Mouse (Mus musculus) MEL (cell line): ENCODE data around the gene Dpy19l1. TPM values are rescaled to one million over a fixed set of nuclear protein-coding genes. Genes with fewer than 3 reads are reported as not detected.

ENCODE experiments used
- DNase-seq: peaks from one replicate; pipeline ENCODE4 v3.0.0; 2011; ENCODE audit warnings: low read depth, low spot score
- H3K27ac ChIP-seq: 2 replicates; pipeline ENCODE4 v1.5.1; 2012; ENCODE audit warnings: low read depth, mild to moderate bottlenecking, control low read depth, low read length, moderate library complexity; ENCODE audit not compliant: control insufficient read depth
- H3K27me3 ChIP-seq, 2 experiments: fragments of 150-350 bp in 1 of 2; sonication (generic) in 1 of 2; 2 replicates each; pipeline ENCODE4 v1.6.1; 2012; ENCODE audit warnings: low read length in 2 of 2, mild to moderate bottlenecking in 2 of 2, improper control_type of control experiment in 1 of 2, moderate library complexity in 1 of 2; ENCODE audit not compliant: insufficient read depth in 2 of 2, control insufficient read depth in 1 of 2
- H3K36me3 ChIP-seq, 2 experiments: 2 replicates each; pipeline ENCODE4 v1.6.1; 2012 to 2014; ENCODE audit warnings: low read length in 2 of 2, improper control_type of control experiment in 1 of 2, inconsistent platforms in 1 of 2, mild to moderate bottlenecking in 1 of 2; ENCODE audit not compliant: insufficient read depth in 2 of 2, control insufficient read depth in 1 of 2
- H3K4me1 ChIP-seq, 2 experiments: fragments of 150-350 bp in 1 of 2; sonication (generic) in 1 of 2; 2 replicates each; pipeline ENCODE4 v1.6.1; 2012; ENCODE audit warnings: low read length in 2 of 2, improper control_type of control experiment in 1 of 2, mild to moderate bottlenecking in 1 of 2; ENCODE audit not compliant: insufficient read depth in 2 of 2, control insufficient read depth in 1 of 2
- H3K4me3 ChIP-seq, 2 experiments: fragments of 150-350 bp in 1 of 2; sonication (generic) in 1 of 2; 2 replicates each; pipeline ENCODE4 v1.5.1; 2012; ENCODE audit warnings: low read depth in 2 of 2, low read length in 2 of 2, mild to moderate bottlenecking in 2 of 2, moderate library complexity in 2 of 2, control low read depth in 1 of 2, improper control_type of control experiment in 1 of 2; ENCODE audit not compliant: control insufficient read depth in 1 of 2, insufficient read depth in 1 of 2
- H3K79me2 ChIP-seq: 2 replicates; pipeline ENCODE4 v1.6.1; 2012; ENCODE audit warnings: mild to moderate bottlenecking, low read length, moderate library complexity; ENCODE audit not compliant: control insufficient read depth, poor library complexity, insufficient read depth
- H3K9ac ChIP-seq: 2 replicates; pipeline ENCODE4 v1.6.1; 2012; ENCODE audit warnings: low read depth, mild to moderate bottlenecking, control low read depth, low read length, moderate library complexity; ENCODE audit not compliant: control insufficient read depth, poor library complexity, severe bottlenecking
- H3K9me3 ChIP-seq: fragments of 150-350 bp; sonication (generic); replicated peaks from 2 replicates; pipeline ENCODE4 v1.6.1; 2012; ENCODE audit warnings: mild to moderate bottlenecking, low read length, improper control_type of control experiment, moderate library complexity; ENCODE audit not compliant: insufficient read depth
- BHLHE40 ChIP-seq: IDR thresholded peaks from 2 replicates; pipeline ENCODE4 v1.6.1; 2012; ENCODE audit warnings: low read depth, mild to moderate bottlenecking, inconsistent platforms, low read length, improper control_type of control experiment, borderline replicate concordance
- CHD2 ChIP-seq: IDR thresholded peaks from 2 replicates; pipeline ENCODE4 v1.6.1; 2011; ENCODE audit warnings: low read length, improper control_type of control experiment
- ELF1 ChIP-seq: IDR thresholded peaks from 2 replicates; pipeline ENCODE4 v1.6.1; 2014; ENCODE audit warnings: low read depth, mild to moderate bottlenecking, inconsistent platforms, low read length, improper control_type of control experiment, moderate library complexity
- EP300 ChIP-seq, 2 experiments: IDR thresholded peaks; 2 replicates each; pipeline ENCODE4 v1.6.1; 2011; ENCODE audit warnings: improper control_type of control experiment in 2 of 2, low read length in 2 of 2, low read depth in 1 of 2, mild to moderate bottlenecking in 1 of 2
- ETS1 ChIP-seq: IDR thresholded peaks from 2 replicates; pipeline ENCODE4 v1.6.1; 2012; ENCODE audit warnings: low read depth, mild to moderate bottlenecking, inconsistent platforms, low read length, improper control_type of control experiment, moderate library complexity
- GABPA ChIP-seq: IDR thresholded peaks from 2 replicates; pipeline ENCODE4 v1.6.1; 2012; ENCODE audit warnings: low read depth, mild to moderate bottlenecking, inconsistent platforms, low read length, improper control_type of control experiment, moderate library complexity
- GATA1 ChIP-seq: IDR thresholded peaks from 2 replicates; pipeline ENCODE4 v1.6.1; 2011; ENCODE audit warnings: low read depth, low read length, improper control_type of control experiment
- JUND ChIP-seq: IDR thresholded peaks from 2 replicates; pipeline ENCODE4 v1.6.1; 2011; ENCODE audit warnings: low read depth, mild to moderate bottlenecking, improper control_type of control experiment, low read length
- KAT2A ChIP-seq: conservative IDR thresholded peaks from 2 replicates; pipeline ENCODE4 v1.6.1; 2012; ENCODE audit warnings: low read depth, low read length, improper control_type of control experiment, inconsistent platforms
- MAFK ChIP-seq: IDR thresholded peaks from 2 replicates; pipeline ENCODE4 v1.6.1; 2011; ENCODE audit warnings: low read depth, mild to moderate bottlenecking, low read length, improper control_type of control experiment, borderline replicate concordance
- MAX ChIP-seq: IDR thresholded peaks from 2 replicates; pipeline ENCODE4 v1.6.1; 2011; ENCODE audit warnings: low read length, improper control_type of control experiment
- MAZ ChIP-seq: IDR thresholded peaks from 2 replicates; pipeline ENCODE4 v1.6.1; 2012; ENCODE audit warnings: low read depth, mild to moderate bottlenecking, inconsistent platforms, low read length, improper control_type of control experiment
- MEF2A ChIP-seq: IDR thresholded peaks from 2 replicates; pipeline ENCODE4 v1.6.1; 2014; ENCODE audit warnings: low read depth, mild to moderate bottlenecking, inconsistent platforms, low read length, improper control_type of control experiment; ENCODE audit not compliant: poor library complexity, insufficient replicate concordance, severe bottlenecking; ENCODE audit errors: extremely low read depth
- MXI1 ChIP-seq: IDR thresholded peaks from 2 replicates; pipeline ENCODE4 v1.6.1; 2011; ENCODE audit warnings: mild to moderate bottlenecking, low read depth, low read length, improper control_type of control experiment
- MYB ChIP-seq: IDR thresholded peaks from 2 replicates; pipeline ENCODE4 v1.6.1; 2011; ENCODE audit warnings: mild to moderate bottlenecking, low read depth, low read length, improper control_type of control experiment
- MYC ChIP-seq: IDR thresholded peaks from 2 replicates; pipeline ENCODE4 v1.6.1; 2011; ENCODE audit warnings: low read depth, mild to moderate bottlenecking, low read length, improper control_type of control experiment, moderate library complexity
- NELFE ChIP-seq: IDR thresholded peaks from 2 replicates; pipeline ENCODE4 v1.6.1; 2011; ENCODE audit warnings: low read depth, low read length, improper control_type of control experiment
- NRF1 ChIP-seq: IDR thresholded peaks from 2 replicates; pipeline ENCODE4 v1.6.1; 2014; ENCODE audit warnings: low read depth, mild to moderate bottlenecking, inconsistent platforms, low read length, improper control_type of control experiment, moderate library complexity; ENCODE audit not compliant: poor library complexity, insufficient read depth, severe bottlenecking
- POLR2AphosphoS5 ChIP-seq: IDR thresholded peaks from 2 replicates; pipeline ENCODE4 v1.6.1; 2012; ENCODE audit warnings: low read depth, borderline replicate concordance, mild to moderate bottlenecking, inconsistent platforms, low read length, moderate library complexity, mixed read lengths
- RAD21 ChIP-seq: IDR thresholded peaks from 2 replicates; pipeline ENCODE4 v1.6.1; 2011; ENCODE audit warnings: mild to moderate bottlenecking, low read depth, low read length, improper control_type of control experiment
- SIN3A ChIP-seq: IDR thresholded peaks from 2 replicates; pipeline ENCODE4 v1.6.1; 2012; ENCODE audit warnings: low read length, improper control_type of control experiment, inconsistent platforms
- SMC3 ChIP-seq: IDR thresholded peaks from 2 replicates; pipeline ENCODE4 v1.6.1; 2011; ENCODE audit warnings: low read depth, low read length, improper control_type of control experiment
- TAL1 ChIP-seq: IDR thresholded peaks from 2 replicates; pipeline ENCODE4 v1.6.1; 2012; ENCODE audit warnings: mild to moderate bottlenecking, inconsistent platforms, low read length, moderate library complexity, mixed read lengths
- TCF12 ChIP-seq: IDR thresholded peaks from 2 replicates; pipeline ENCODE4 v1.6.1; 2014; ENCODE audit warnings: low read depth, mild to moderate bottlenecking, inconsistent platforms, low read length, improper control_type of control experiment, moderate library complexity
- ZKSCAN1 ChIP-seq: IDR thresholded peaks from 2 replicates; pipeline ENCODE4 v1.6.1; 2012; ENCODE audit warnings: low read depth, mild to moderate bottlenecking, inconsistent platforms, low read length, improper control_type of control experiment, moderate library complexity
- ZNF384 ChIP-seq: IDR thresholded peaks from 2 replicates; pipeline ENCODE4 v1.6.1; 2012; ENCODE audit warnings: low read depth, mild to moderate bottlenecking, inconsistent platforms, low read length, improper control_type of control experiment
- polyA plus RNA-seq, 2 experiments: library from polyadenylated mRNA; stranded (reverse) in 1 of 2; unstranded in 1 of 2; fragments of >175 nt in 1 of 2; fragments of >200 nt in 1 of 2; gene quantifications; 2 replicates each; pipeline versions ENCODE4 v1.2.1 to v1.2.4; 2012; ENCODE audit warnings: low replicate concordance in 2 of 2, low read depth in 1 of 2; ENCODE audit not compliant: insufficient read length in 2 of 2, insufficient read depth in 1 of 2, missing spikeins in 1 of 2
- total RNA-seq: library from RNA; depleted of rRNA; stranded (reverse); fragments of 300-350 nt; gene quantifications from 2 replicates; pipeline ENCODE4 v1.2.3, GENCODE M21; 2012

Dpy19l1 gene
- total and polyA plus RNA-seq, 3 experiments = 26.9 to 71.6 (median 35.3) TPM

DNA sequence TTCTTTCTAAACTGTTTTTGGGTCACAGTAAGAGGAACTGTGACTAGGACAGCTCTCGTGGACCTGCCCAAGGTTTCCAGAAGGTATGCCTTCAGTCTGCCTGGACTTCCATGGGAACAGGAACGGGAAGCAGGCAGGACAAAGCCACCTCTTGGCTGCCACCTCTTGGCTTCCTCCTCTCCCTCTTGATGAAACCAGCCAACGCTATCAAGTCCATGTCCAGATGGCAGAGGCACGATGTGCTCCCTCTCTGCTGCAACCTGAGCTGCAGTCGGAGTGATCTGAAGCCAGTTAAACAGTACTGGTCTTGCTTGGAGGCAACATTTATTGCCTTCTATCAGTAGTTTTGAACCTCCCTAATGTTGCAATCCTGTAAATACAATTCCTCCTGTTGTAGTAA, 84.7 kb downstream of the Dpy19l1 start:
- H3K9ac ChIP-seq = no peak overlapping the region
- no peaks in the 10 kb centered on the region for H3K27me3 ChIP-seq
- no peak for DNase-seq
- no peak overlapping the region for H3K27ac ChIP-seq
- no peak overlapping the region for H3K4me3 ChIP-seq
- no peaks in the 10 kb centered on the region for H3K9me3 ChIP-seq
- peaks cover 0 to 3% of the 10 kb centered on the region in 2 experiments; a peak in 2 of 4 replicates for H3K36me3 ChIP-seq
- no peaks in the 10 kb centered on the region for H3K79me2 ChIP-seq
- peaks cover 3 to 5% of the 10 kb centered on the region in 2 experiments for H3K4me1 ChIP-seq
- no peak for TF ChIP-seq MAFK
- TF ChIP-seq RAD21 = no peak
- no peak for TF ChIP-seq ZKSCAN1
- TF ChIP-seq POLR2AphosphoS5 = no peak
- TF ChIP-seq KAT2A = no peak
- no peak for TF ChIP-seq MAZ
- TF ChIP-seq JUND = no peak
- TF ChIP-seq GABPA = no peak
- no peak for TF ChIP-seq TCF12
- no peak for TF ChIP-seq SIN3A
- no peak for TF ChIP-seq ETS1
- no peak for TF ChIP-seq NELFE
- no peak for TF ChIP-seq BHLHE40
- no peak for TF ChIP-seq ELF1

DNA sequence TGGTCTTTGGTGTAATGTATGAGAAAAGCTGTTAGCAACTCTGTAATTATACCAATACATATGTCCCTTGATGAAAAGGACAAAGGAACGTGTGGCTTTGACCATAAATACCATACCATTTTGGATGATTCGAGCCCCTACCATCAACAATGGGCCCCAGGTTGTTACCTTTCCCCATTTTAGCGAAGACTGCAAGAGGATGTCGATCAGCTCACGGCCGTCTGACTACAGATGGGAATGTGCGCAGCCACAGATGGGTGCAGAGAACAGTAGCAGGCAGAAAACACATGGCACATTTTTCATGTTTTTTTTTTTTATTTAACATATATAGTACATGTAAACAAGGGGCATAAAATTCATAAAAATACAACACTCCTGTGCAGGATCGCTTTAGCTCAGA, 91.5 kb downstream of the Dpy19l1 start:
- H3K9me3 ChIP-seq = no peaks in the 10 kb centered on the region
- TF ChIP-seq MXI1 = no peak
- no peak for TF ChIP-seq EP300 (IDR thresholded peaks at IDR 0.05; ENCODE audit: low read depth in 1 of 2, low read length in 2 of 2)
- no peak for TF ChIP-seq ELF1
- TF ChIP-seq MAZ = no peak
- H3K79me2 ChIP-seq = no peaks in the 10 kb centered on the region
- H3K27me3 ChIP-seq = no peaks in the 10 kb centered on the region
- no peak overlapping the region for H3K27ac ChIP-seq
- no peak for DNase-seq
- no peaks in the 10 kb centered on the region for H3K4me1 ChIP-seq
- no peak overlapping the region for H3K4me3 ChIP-seq
- H3K36me3 ChIP-seq = no peaks in the 10 kb centered on the region
- no peak overlapping the region for H3K9ac ChIP-seq

- DNase-seq = no peak
- no peaks in the 10 kb centered on the region for H3K9me3 ChIP-seq
- no peak overlapping the region for H3K27ac ChIP-seq
- no peaks in the 10 kb centered on the region for H3K36me3 ChIP-seq
- no peak overlapping the region for H3K9ac ChIP-seq
- H3K27me3 ChIP-seq = no peaks in the 10 kb centered on the region
- H3K4me1 ChIP-seq = no peaks in the 10 kb centered on the region
- TF ChIP-seq EP300 (IDR thresholded peaks at IDR 0.05; ENCODE audit: low read depth in 1 of 2, low read length in 2 of 2) (no peak), GATA1 (no peak), SMC3 (no peak), MAZ (no peak), ELF1 (no peak), MYB (no peak), MAX (no peak), ZNF384 (no peak), MAFK (no peak), CHD2 (no peak), ZKSCAN1 (no peak), MYC (no peak), MEF2A (no peak), TAL1 (no peak), NRF1 (no peak)
- H3K79me2 ChIP-seq = no peaks in the 10 kb centered on the region
- no peak overlapping the region for H3K4me3 ChIP-seq
Measured at GRCm38 (mm10) chr9:24410439-24410838, 92.5 kb downstream of the Dpy19l1 start.
